Mouse (Mus musculus) embryonic facial prominence, embryonic 15.5 days (tissue): ENCODE measurements around the gene Mrpl1. TPM values are rescaled to one million over a fixed set of nuclear protein-coding genes. Genes with fewer than 3 reads are reported as not detected.

Experiments
- ATAC-seq: fragments of 200-750 bp; cut with Nextera tagmentation; 2 replicates; pipeline ENCODE4 v1.8.0; 2017; ENCODE audit warnings: low read depth, moderate TSS enrichment; ENCODE audit not compliant: insufficient number of reproducible peaks, low FRiP score, low TSS enrichment
- H3K27ac ChIP-seq: fragments of 300-500 bp; sonication (generic); replicated peaks from 2 replicates; pipeline ENCODE4 v1.5.1; 2015; ENCODE audit warnings: mild to moderate bottlenecking, inconsistent platforms
- H3K27me3 ChIP-seq: fragments of 300-500 bp; sonication (generic); 2 replicates; pipeline ENCODE4 v1.6.1; 2015; ENCODE audit warnings: inconsistent platforms
- H3K36me3 ChIP-seq: fragments of 300-500 bp; sonication (generic); 2 replicates; pipeline ENCODE4 v1.6.1; 2015; ENCODE audit warnings: mild to moderate bottlenecking, inconsistent platforms
- H3K4me1 ChIP-seq: fragments of 300-500 bp; sonication (generic); 2 replicates; pipeline ENCODE4 v1.6.1; 2015; ENCODE audit warnings: inconsistent platforms
- H3K4me2 ChIP-seq: fragments of 300-500 bp; sonication (generic); replicated peaks from 2 replicates; pipeline ENCODE4 v1.6.1; 2015; ENCODE audit warnings: mild to moderate bottlenecking, inconsistent platforms
- H3K4me3 ChIP-seq: fragments of 300-500 bp; sonication (generic); replicated peaks from 2 replicates; pipeline ENCODE4 v1.5.1; 2015; ENCODE audit warnings: mild to moderate bottlenecking, inconsistent platforms
- H3K9ac ChIP-seq: fragments of 300-500 bp; sonication (generic); 2 replicates; pipeline ENCODE4 v1.6.1; 2015; ENCODE audit warnings: inconsistent platforms
- H3K9me3 ChIP-seq: fragments of 300-500 bp; sonication (generic); replicated peaks from 2 replicates; pipeline ENCODE4 v1.6.1; 2016; ENCODE audit warnings: inconsistent platforms
- WGBS: fragments of 180-500 bp; shearing (Covaris S2); methylation state at CpG from one replicate; pipeline ENCODE4 v1.1.7; 2015; 5-methylcytosine and 5-hydroxymethylcytosine counted together
- polyA plus RNA-seq: library from polyadenylated mRNA; unstranded; fragments of >200 nt; fragmentation: Nextera tagmentation; extraction: Ambion mirVana; gene quantifications from 2 replicates; pipeline ENCODE4 v1.2.1, GENCODE M21; 2015

Mrpl1 gene
- polyA plus RNA-seq, 1 experiment from 2014 or later = 17.6 TPM

GRCm38 (mm10) chr5:96208543-96208942 is 750 bp upstream of the Mrpl1 start:
- ATAC-seq = no peak
- no peak overlapping the region for H3K4me2 ChIP-seq
- no peaks in the 10 kb centered on the region for H3K36me3 ChIP-seq
- H3K9ac ChIP-seq = no peak overlapping the region
- WGBS = 48% methylated on average over 4 of the region's 4 CpGs
- H3K9me3 ChIP-seq = no peaks in the 10 kb centered on the region
- no peak overlapping the region for H3K4me3 ChIP-seq
- peaks cover 9% of the 10 kb centered on the region for H3K4me1 ChIP-seq
- H3K27me3 ChIP-seq = no peaks in the 10 kb centered on the region
- no peak overlapping the region for H3K27ac ChIP-seq

- no peaks in the 10 kb centered on the region for H3K27me3 ChIP-seq
- peak overlapping the region; percentile 87 for H3K4me3 ChIP-seq
- peak; percentile 97 for ATAC-seq
- no peaks in the 10 kb centered on the region for H3K9me3 ChIP-seq
- peaks cover 7% of the 10 kb centered on the region for H3K36me3 ChIP-seq
- H3K9ac ChIP-seq = peak overlapping the region; percentile 63
- WGBS = under 1% methylated on average over 35 of the region's 35 CpGs
- H3K4me2 ChIP-seq = peak overlapping the region; percentile 67
- peaks cover 9% of the 10 kb centered on the region for H3K4me1 ChIP-seq
- H3K27ac ChIP-seq = peak overlapping the region; percentile 92
These were observed 757 bp downstream of the Mrpl1 start for GRCm38 (mm10) chr5:96209916-96210583.

- H3K4me1 ChIP-seq = peaks cover 2% of the 10 kb centered on the region; the same call in 1 of the 2 replicates
- no peak overlapping the region for H3K27ac ChIP-seq
- no peak for ATAC-seq
- H3K9me3 ChIP-seq = no peaks in the 10 kb centered on the region
- no peak overlapping the region for H3K9ac ChIP-seq
- no peak overlapping the region for H3K4me3 ChIP-seq
- no peaks in the 10 kb centered on the region for H3K27me3 ChIP-seq
- no peak overlapping the region for H3K4me2 ChIP-seq
- 85% methylated on average over 3 of the region's 3 CpGs for WGBS
- H3K36me3 ChIP-seq = peaks cover 7% of the 10 kb centered on the region
These were observed 9.4 kb downstream of the Mrpl1 start for GRCm38 (mm10) chr5:96218648-96219047.

GRCm38 (mm10) chr5:96219512-96219911 is 10.2 kb downstream of the Mrpl1 start:
- no peak overlapping the region for H3K4me2 ChIP-seq
- no peak for ATAC-seq
- H3K9ac ChIP-seq = no peak overlapping the region
- H3K27ac ChIP-seq = no peak overlapping the region
- no peaks in the 10 kb centered on the region for H3K27me3 ChIP-seq
- WGBS = 48% methylated on average over 4 of the region's 4 CpGs
- H3K4me3 ChIP-seq = no peak overlapping the region
- peaks cover 6% of the 10 kb centered on the region; the same call in 1 of the 2 replicates for H3K36me3 ChIP-seq
- no peaks in the 10 kb centered on the region for H3K9me3 ChIP-seq
- H3K4me1 ChIP-seq = peaks cover 2% of the 10 kb centered on the region; the same call in 1 of the 2 replicates

- Histone ChIP-seq H3K4me2 (no peak overlapping the region), H3K4me3 (no peak overlapping the region), H3K27ac (no peak overlapping the region), H3K9me3 (no peaks in the 10 kb centered on the region), H3K36me3 (peaks cover 11% of the 10 kb centered on the region; the same call in 1 of the 2 replicates), H3K9ac (no peak overlapping the region), H3K4me1 (peaks cover 2% of the 10 kb centered on the region; the same call in 1 of the 2 replicates), H3K27me3 (no peaks in the 10 kb centered on the region)
- no peak for ATAC-seq
- 93% methylated on average over 1 of the region's 1 CpGs for WGBS
These were observed 12.0 kb downstream of the Mrpl1 start for GRCm38 (mm10) chr5:96221298-96221697.

- H3K4me2 ChIP-seq = no peak overlapping the region
- H3K4me3 ChIP-seq = no peak overlapping the region
- H3K9me3 ChIP-seq = no peaks in the 10 kb centered on the region
- peaks cover 2% of the 10 kb centered on the region; the same call in 1 of the 2 replicates for H3K4me1 ChIP-seq
- H3K9ac ChIP-seq = no peak overlapping the region
- no peak overlapping the region; the same call in 1 of the 2 replicates for H3K27ac ChIP-seq
- 65% methylated on average over 5 of the region's 5 CpGs for WGBS
- peaks cover 16% of the 10 kb centered on the region; the same call in 1 of the 2 replicates for H3K36me3 ChIP-seq
- ATAC-seq = no peak
- H3K27me3 ChIP-seq = no peaks in the 10 kb centered on the region
These were observed 12.7 kb downstream of the Mrpl1 start for GRCm38 (mm10) chr5:96221812-96222585.

GRCm38 (mm10) chr5:96222964-96223363 is 13.7 kb downstream of the Mrpl1 start:
- peaks cover 16% of the 10 kb centered on the region; the same call in 1 of the 2 replicates for H3K36me3 ChIP-seq
- H3K9ac ChIP-seq = no peak overlapping the region
- H3K4me3 ChIP-seq = no peak overlapping the region
- 93% methylated on average over 3 of the region's 3 CpGs for WGBS
- no peak overlapping the region for H3K4me2 ChIP-seq
- H3K27me3 ChIP-seq = no peaks in the 10 kb centered on the region
- no peaks in the 10 kb centered on the region for H3K9me3 ChIP-seq
- H3K27ac ChIP-seq = no peak overlapping the region
- no peak for ATAC-seq
- peaks cover 2% of the 10 kb centered on the region; the same call in 1 of the 2 replicates for H3K4me1 ChIP-seq

- Histone ChIP-seq H3K36me3 (peaks cover 29% of the 10 kb centered on the region; the same call in 1 of the 2 replicates), H3K27me3 (no peaks in the 10 kb centered on the region), H3K9ac (no peak overlapping the region), H3K27ac (no peak overlapping the region), H3K4me3 (no peak overlapping the region), H3K4me2 (no peak overlapping the region), H3K9me3 (no peaks in the 10 kb centered on the region), H3K4me1 (peaks cover 2% of the 10 kb centered on the region; the same call in 1 of the 2 replicates)
- 86% methylated on average over 8 of the region's 8 CpGs for WGBS
- ATAC-seq = no peak
These were observed 17.2 kb downstream of the Mrpl1 start for GRCm38 (mm10) chr5:96226490-96226889.

GRCm38 (mm10) chr5:96228967-96229366 is 19.7 kb downstream of the Mrpl1 start:
- no peaks in the 10 kb centered on the region for H3K9me3 ChIP-seq
- H3K27ac ChIP-seq = no peak overlapping the region
- no peak overlapping the region for H3K4me3 ChIP-seq
- WGBS = 90% methylated on average over 2 of the region's 2 CpGs
- no peak overlapping the region for H3K9ac ChIP-seq
- no peak for ATAC-seq
- H3K27me3 ChIP-seq = no peaks in the 10 kb centered on the region
- H3K36me3 ChIP-seq = peaks cover 35% of the 10 kb centered on the region; the same call in 1 of the 2 replicates
- no peak overlapping the region for H3K4me2 ChIP-seq
- no peaks in the 10 kb centered on the region for H3K4me1 ChIP-seq

GRCm38 (mm10) chr5:96238797-96239196 is 29.5 kb downstream of the Mrpl1 start:
- Histone ChIP-seq H3K4me3 (no peak overlapping the region), H3K36me3 (peaks cover 10% of the 10 kb centered on the region; the same call in 1 of the 2 replicates), H3K27ac (no peak overlapping the region), H3K9me3 (no peaks in the 10 kb centered on the region), H3K9ac (no peak overlapping the region), H3K4me1 (no peaks in the 10 kb centered on the region), H3K4me2 (no peak overlapping the region), H3K27me3 (no peaks in the 10 kb centered on the region)
- WGBS = 88% methylated on average over 5 of the region's 5 CpGs
- no peak for ATAC-seq

GRCm38 (mm10) chr5:96240856-96241255 is 31.6 kb downstream of the Mrpl1 start:
- H3K27ac ChIP-seq = no peak overlapping the region
- ATAC-seq = no peak
- H3K9me3 ChIP-seq = no peaks in the 10 kb centered on the region
- no peaks in the 10 kb centered on the region for H3K4me1 ChIP-seq
- H3K36me3 ChIP-seq = peaks cover 10% of the 10 kb centered on the region; the same call in 1 of the 2 replicates
- no peak overlapping the region for H3K9ac ChIP-seq
- WGBS = 68% methylated on average over 1 of the region's 1 CpGs
- H3K27me3 ChIP-seq = no peaks in the 10 kb centered on the region
- H3K4me2 ChIP-seq = no peak overlapping the region
- no peak overlapping the region for H3K4me3 ChIP-seq
